Mouse (Mus musculus): ENCODE measurements around the gene Btbd35f12.
"Not testable (repeated sequence)": the region's sequence is repeated elsewhere in the genome, so short reads cannot be mapped to it uniquely, and the experiment has no call there.

The Btbd35f12 gene

DNA sequence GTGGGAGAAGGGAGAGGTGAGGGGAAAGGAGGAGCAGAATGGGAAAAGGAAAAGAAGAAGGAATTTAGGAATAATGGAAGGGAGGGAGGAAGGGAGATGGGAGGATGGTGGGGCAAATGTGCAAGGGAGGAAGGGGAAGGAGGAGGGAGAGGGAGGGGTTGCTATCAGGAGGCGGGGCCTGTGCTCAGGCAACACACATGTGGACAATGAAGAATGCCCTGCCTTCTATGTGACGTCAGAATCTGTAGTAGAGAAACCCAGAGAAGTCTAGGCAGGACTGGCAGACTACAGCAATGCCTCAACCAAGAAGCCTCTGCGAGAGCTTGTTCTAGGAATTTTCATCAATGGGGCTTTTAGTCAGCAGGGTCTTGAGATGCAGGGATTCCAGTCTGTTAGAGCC lies at the start of gene Btbd35f12:
TSS of gene Btbd35f12 (plus strand) at position 301 of the 400 bp plus-strand sequence.
- not testable (repeated sequence) for DNase-seq

DNA sequence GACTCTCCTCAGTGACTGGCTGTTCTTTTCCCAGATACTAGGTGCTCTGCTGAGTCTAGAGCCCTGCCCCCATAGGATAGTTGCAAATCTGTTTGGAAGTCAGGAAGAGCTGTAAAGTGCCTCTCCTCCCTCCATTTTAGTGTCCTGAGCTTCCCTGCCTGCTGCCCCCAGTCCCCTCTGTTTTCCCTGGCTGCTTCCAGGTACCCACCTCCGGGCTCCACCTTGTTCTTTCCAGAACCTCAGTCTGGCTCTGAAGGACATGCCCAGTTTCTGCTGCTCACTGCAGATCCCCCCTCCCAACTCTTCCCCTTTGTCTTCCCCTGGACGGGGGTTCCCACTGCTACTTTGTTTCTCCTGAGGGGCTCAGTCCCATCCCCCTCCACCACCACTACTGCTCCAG lies 40.1 kb downstream of the Btbd35f12 start:
- DNase-seq: peak in 1 of 2 experiments; percentile 1

All from kidney, postnatal 4 days (tissue).